Mouse (Mus musculus): ENCODE data around the gene Ube2r2.

- no peak for TF ChIP-seq CTCF (IDR thresholded peaks at IDR 0.05; ENCODE audit: low read depth, low read length)
- TF ChIP-seq POLR2A (IDR thresholded peaks at IDR 0.05; ENCODE audit: extremely low read depth, insufficient read depth, low read length), result no peak
Measured at GRCm38 (mm10) chr4:41097871-41098576, 37.5 kb upstream of the Ube2r2 start, which contains the start of gene Aqp3.

All from liver, adult 2 months (tissue).